ENCODE assay signal across 12 mouse cellular contexts in the genomic region with DNA sequence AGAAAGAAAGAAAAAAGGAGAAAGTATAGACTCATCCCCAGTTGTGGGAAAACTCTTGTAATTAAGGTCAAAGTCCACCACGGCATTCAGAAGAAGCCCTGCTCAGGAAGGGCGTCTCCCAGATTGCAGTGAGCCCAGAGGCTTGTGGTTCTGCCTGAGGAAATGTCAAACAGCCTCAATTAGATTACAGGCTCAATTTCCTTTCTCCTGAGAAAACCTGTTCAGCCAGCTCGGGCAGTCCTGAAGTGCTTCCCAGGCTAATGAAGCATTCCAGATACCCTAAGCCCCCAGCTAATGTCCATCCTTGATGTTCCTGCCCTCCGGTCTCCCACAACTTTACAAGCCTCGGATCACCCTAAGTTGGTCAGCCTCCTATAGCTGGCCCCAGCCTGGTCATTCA. TPM values are rescaled to one million over a fixed set of nuclear protein-coding genes. Genes with fewer than 3 reads are reported as not detected.
DNase-seq lines count a peak whose midpoint lies in the region; ATAC-seq lines count a peak whose summit lies in the region.
"Had no signal": no experiment of that assay in that cellular context is flagged by ENCODE, and none has a peak within 500 bp of the region (broad histone marks: within the 10 kb centered on the region; RNA-seq: fewer than 3 reads in every experiment).

No protein-coding gene starts in this region.

- H3K27ac ChIP-seq in forebrain, embryonic 14.5 days (ENCODE audit: low read depth, low read length), result no peak overlapping the region
- H3K27ac ChIP-seq: left cerebral cortex, adult 2 months; neural tube, embryonic 15.5 days had no signal

- no peaks in the 10 kb centered on the region for H3K36me3 ChIP-seq in forebrain, embryonic 14.5 days (ENCODE audit: control insufficient read depth, insufficient read depth, low read length)
- H3K36me3 ChIP-seq: neural tube, embryonic 15.5 days had no signal

- H3K9me3 ChIP-seq in forebrain, embryonic 14.5 days (replicated peaks; ENCODE audit: control insufficient read depth, low read length), result no peaks in the 10 kb centered on the region
- H3K9me3 ChIP-seq: neural tube, embryonic 15.5 days had no signal

- no peaks in the 10 kb centered on the region for H3K4me1 ChIP-seq in forebrain, embryonic 14.5 days (ENCODE audit: control insufficient read depth, insufficient read depth, low read length)

- no peak overlapping the region for H3K4me3 ChIP-seq in forebrain, embryonic 14.5 days (ENCODE audit: low read depth, low read length)
- H3K4me3 ChIP-seq: left cerebral cortex, adult 2 months; neural tube, embryonic 15.5 days had no signal

- H3K27me3 ChIP-seq in forebrain, embryonic 14.5 days (replicated peaks; ENCODE audit: control insufficient read depth, insufficient read depth, low read length), result peaks cover 13% of the 10 kb centered on the region

- intact Hi-C loops in left cerebral cortex, postnatal 14 days (cut with DNase I), result no loop called here

- no peak overlapping the region for H3K4me2 ChIP-seq in forebrain, embryonic 14.5 days (ENCODE audit: low read length)
- H3K4me2 ChIP-seq: neural tube, embryonic 15.5 days had no signal

- WGBS in forebrain, embryonic 14.5 days, result 53% methylated on average over 5 of the region's 5 CpGs

- DNase-seq in CD4-positive, CD25-positive, alpha-beta regulatory T cell, adult 2 months (ENCODE audit: low read depth, low spot score), result peak; percentile 2
- DNase-seq in left cerebral cortex, postnatal 14 days (ENCODE audit: low spot score in 2 of 2), result peak; percentile 0 to 1
- DNase-seq in left cerebral cortex, adult 8-10 months (ENCODE audit: low spot score in 2 of 2), result no peak
- peak; percentile 22 for DNase-seq in induced T-regulatory cell, adult 2 months (ENCODE audit: low read depth)
- no peak for DNase-seq in layer of hippocampus, postnatal 36 days
- DNase-seq in forebrain, embryonic 14.5 days (ENCODE audit: low spot score), result no peak

- ATAC-seq in CD4-positive, CD25-positive, alpha-beta regulatory T cell, adult 4 months, result no peak
- peak; percentile 32; the same call in 1 of the 2 replicates for ATAC-seq in monocyte, adult 5-6 weeks (replicated peaks; ENCODE audit: insufficient number of reproducible peaks, low FRiP score, low TSS enrichment, poor library complexity, severe bottlenecking)
- ATAC-seq in forebrain, embryonic 14.5 days, result no peak

- H3K9ac ChIP-seq in forebrain, embryonic 14.5 days (ENCODE audit: low read length), result no peak overlapping the region
- H3K9ac ChIP-seq: neural tube, embryonic 15.5 days had no signal

RNA-seq across cellular contexts. Expression of a gene that starts 20.7 kb away (rescaled TPM):
- 1 to 10 TPM; 3.4 to 4.3 TPM for polyA plus RNA-seq in CD4-positive, CD25-positive, alpha-beta regulatory T cell, adult 4 months (2017; shearing (Covaris generic))
- 1 to 10 TPM; 6.6 to 6.8 TPM for total RNA-seq in left cerebral cortex, postnatal 14 days (2021)
- total RNA-seq in left cerebral cortex, adult 8-10 months (2022), result 1 to 10 TPM; 5.9 to 7.1 (median 6.8) TPM
- total RNA-seq in monocyte, adult 5-6 weeks (2017), result 4.2 to 6.2 TPM (median 5.4 TPM) in 3 replicates
- 1 to 10 TPM; 5.6 to 7.4 TPM for total RNA-seq in layer of hippocampus, postnatal 36 days (2021)
- 17.6 and 20.9 TPM in 2 replicates for polyA plus RNA-seq in forebrain, embryonic 14.5 days (2014; fragmentation: Nextera tagmentation; extraction: Ambion mirVana)

RNA-seq across cellular contexts. Expression of a gene that starts 56.0 kb away (rescaled TPM):
- under 1 TPM in 1 of 2 experiments, not detected in 1; 0.38 TPM for polyA plus RNA-seq in CD4-positive, CD25-positive, alpha-beta regulatory T cell, adult 4 months (2017; shearing (Covaris generic))
- 10 to 100 TPM; 28.3 to 29.0 TPM for total RNA-seq in left cerebral cortex, postnatal 14 days (2021)
- total RNA-seq in left cerebral cortex, adult 8-10 months (2022), result 10 to 100 TPM; 20.6 to 32.1 (median 27.1) TPM
- total RNA-seq in monocyte, adult 5-6 weeks (2017), result not detected in 3 replicates
- total RNA-seq in layer of hippocampus, postnatal 36 days (2021), result 10 to 100 TPM; 25.0 to 32.3 TPM
- 24.1 and 26.0 TPM in 2 replicates for polyA plus RNA-seq in forebrain, embryonic 14.5 days (2014; fragmentation: Nextera tagmentation; extraction: Ambion mirVana)
- total RNA-seq: hematopoietic stem cell, adult 5-6 weeks had no signal

RNA-seq across cellular contexts. Expression of a gene that starts 57.3 kb away (rescaled TPM):
- polyA plus RNA-seq in CD4-positive, CD25-positive, alpha-beta regulatory T cell, adult 4 months (2017; shearing (Covaris generic)), result 1 to 10 TPM; 2.2 to 2.9 TPM
- not detected for total RNA-seq in left cerebral cortex, postnatal 14 days (2021)
- not detected for total RNA-seq in left cerebral cortex, adult 8-10 months (2022)
- total RNA-seq in monocyte, adult 5-6 weeks (2017), result not detected in 3 replicates
- not detected for total RNA-seq in layer of hippocampus, postnatal 36 days (2021)
- not detected in 2 replicates for polyA plus RNA-seq in forebrain, embryonic 14.5 days (2014; fragmentation: Nextera tagmentation; extraction: Ambion mirVana)
- total RNA-seq: hematopoietic stem cell, adult 5-6 weeks; left cerebral cortex, adult 2 months; megakaryocyte progenitor cell, adult 5-6 weeks had no signal
- polyA plus RNA-seq: neural tube, embryonic 15.5 days had no signal

Comparison
In these comparisons a context has a peak if more than half of its experiments do, and no peak if none do; other contexts are left out.
1. DNase-seq: peak in CD4-positive, CD25-positive, alpha-beta regulatory T cell, adult 2 months (single experiment), left cerebral cortex, postnatal 14 days (2 of 2) and induced T-regulatory cell, adult 2 months (single experiment); none in left cerebral cortex, adult 8-10 months (0 of 2), layer of hippocampus, postnatal 36 days (0 of 2) and forebrain, embryonic 14.5 days (single experiment).
2. RNA of a gene that starts 56.0 kb away (total RNA-seq): 25.0 to 32.3 TPM in layer of hippocampus, postnatal 36 days, 28.3 to 29.0 TPM in left cerebral cortex, postnatal 14 days and 20.6 to 32.1 TPM in left cerebral cortex, adult 8-10 months; not detected in monocyte, adult 5-6 weeks; every median in the first group is over 10 times any median in the second.